Mouse (Mus musculus): ENCODE results near the gene Gcm2.

DNA sequence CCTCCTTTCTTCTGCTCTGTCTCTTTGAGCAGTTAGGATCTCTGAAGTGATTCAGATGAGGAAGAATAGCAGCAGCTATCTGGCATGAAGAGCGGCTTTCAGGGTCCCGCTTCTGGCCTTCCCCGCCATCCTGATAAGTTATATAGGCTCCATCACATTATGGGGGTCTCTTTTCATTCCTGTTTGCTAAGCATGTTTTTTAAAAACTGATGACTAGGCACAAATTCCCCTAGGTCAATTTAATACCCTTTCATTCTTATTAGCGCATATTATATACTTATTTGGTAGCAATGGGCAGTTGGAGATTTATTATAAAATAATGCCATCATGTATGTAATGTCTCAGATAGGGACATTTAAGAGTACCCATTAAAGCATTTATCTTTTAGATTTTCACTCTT lies 43.2 kb downstream of the Gcm2 start:
- TF ChIP-seq CTCF (IDR thresholded peaks at IDR 0.05; ENCODE audit: low read depth, low read length) = no peak
- TF ChIP-seq GATA1 (IDR thresholded peaks at IDR 0.05; ENCODE audit: borderline replicate concordance, low read length) = no peak

All from G1E (cell line).